In genomic region chr10:116386391-116386885, GRCm38 (mm10) we compare ENCODE assay signal across 18 mouse cellular contexts.
DNase-seq lines count a peak whose midpoint lies in the region; ATAC-seq and TF ChIP-seq lines count a peak whose summit lies in the region.
"Had no signal": no experiment of that assay in that cellular context is flagged by ENCODE, and none has a peak within 500 bp of the region (broad histone marks: within the 10 kb centered on the region; RNA-seq: fewer than 3 reads in every experiment).

No protein-coding gene starts in this region.

- H3K27me3 ChIP-seq in forebrain, embryonic 12.5 days, result peaks cover 46% of the 10 kb centered on the region
- peaks cover 56% of the 10 kb centered on the region for H3K27me3 ChIP-seq in forebrain, embryonic 10.5 days (ENCODE audit: poor library complexity, severe bottlenecking)
- H3K27me3 ChIP-seq in limb, embryonic 13.5 days, result no peaks in the 10 kb centered on the region
- H3K27me3 ChIP-seq in limb, embryonic 10.5 days (ENCODE audit: low read depth, poor library complexity, severe bottlenecking), result no peaks in the 10 kb centered on the region
- H3K27me3 ChIP-seq in forebrain, postnatal 0 days (ENCODE audit: insufficient read depth, low read length), result no peaks in the 10 kb centered on the region
- H3K27me3 ChIP-seq: embryonic facial prominence, embryonic 12.5 days; hindbrain, embryonic 15.5 days; limb, embryonic 15.5 days had no signal

- no peak overlapping the region for H3K27ac ChIP-seq in forebrain, embryonic 12.5 days
- H3K27ac ChIP-seq in forebrain, embryonic 10.5 days, result no peak overlapping the region
- no peak overlapping the region for H3K27ac ChIP-seq in limb, embryonic 13.5 days
- no peak overlapping the region for H3K27ac ChIP-seq in limb, embryonic 10.5 days
- no peak overlapping the region for H3K27ac ChIP-seq in forebrain, postnatal 0 days (ENCODE audit: low read depth, low read length)
- H3K27ac ChIP-seq: embryonic facial prominence, embryonic 12.5 days; hindbrain, embryonic 15.5 days; limb, embryonic 15.5 days had no signal

- WGBS in forebrain, embryonic 12.5 days, result 33% methylated on average over 7 of the region's 7 CpGs
- WGBS in forebrain, embryonic 10.5 days, result 74% methylated on average over 7 of the region's 7 CpGs
- 28% methylated on average over 7 of the region's 7 CpGs for WGBS in limb, embryonic 13.5 days
- 53% methylated on average over 7 of the region's 7 CpGs for WGBS in limb, embryonic 10.5 days
- WGBS in forebrain, postnatal 0 days, result 18% methylated on average over 7 of the region's 7 CpGs

- H3K4me3 ChIP-seq in forebrain, embryonic 12.5 days (replicated peaks), result no peak overlapping the region
- H3K4me3 ChIP-seq in forebrain, embryonic 10.5 days, result no peak overlapping the region
- no peak overlapping the region for H3K4me3 ChIP-seq in limb, embryonic 13.5 days
- no peak overlapping the region for H3K4me3 ChIP-seq in limb, embryonic 10.5 days
- no peak overlapping the region for H3K4me3 ChIP-seq in forebrain, postnatal 0 days (ENCODE audit: low read depth, low read length)
- H3K4me3 ChIP-seq: embryonic facial prominence, embryonic 12.5 days; hindbrain, embryonic 15.5 days; limb, embryonic 15.5 days; myocyte had no signal

- H3K9ac ChIP-seq in forebrain, embryonic 12.5 days, result no peak overlapping the region
- no peak overlapping the region for H3K9ac ChIP-seq in limb, embryonic 13.5 days
- no peak overlapping the region for H3K9ac ChIP-seq in forebrain, postnatal 0 days
- H3K9ac ChIP-seq: embryonic facial prominence, embryonic 12.5 days; hindbrain, embryonic 15.5 days; limb, embryonic 15.5 days had no signal

- H3K4me2 ChIP-seq in forebrain, embryonic 12.5 days, result no peak overlapping the region
- H3K4me2 ChIP-seq in limb, embryonic 13.5 days (replicated peaks), result no peak overlapping the region
- H3K4me2 ChIP-seq in forebrain, postnatal 0 days (ENCODE audit: low read depth), result no peak overlapping the region
- H3K4me2 ChIP-seq: embryonic facial prominence, embryonic 12.5 days; hindbrain, embryonic 15.5 days; limb, embryonic 15.5 days had no signal

- no peak for DNase-seq in forebrain, embryonic 10.5 days (ENCODE audit: extremely low spot score, low spot score)
- DNase-seq in limb, embryonic 10.5 days (ENCODE audit: low spot score), result no peak
- DNase-seq in cerebellum, postnatal 14 days, result peak; percentile 45 to 48
- DNase-seq in forebrain, postnatal 0 days, result peak; percentile 75
- no peak for DNase-seq in layer of hippocampus, adult 11-12 months (ENCODE audit: low spot score)
- DNase-seq in heart, postnatal 14 days, result no peak
- DNase-seq: adrenal gland, postnatal 14 days; gastrocnemius, postnatal 36 days; lung, adult 2 months; right cerebral cortex, postnatal 4 days; thymus, adult 2 months had no signal

- H3K4me1 ChIP-seq in forebrain, embryonic 12.5 days, result peaks cover 12% of the 10 kb centered on the region; the same call in 1 of the 2 replicates
- peaks cover 20% of the 10 kb centered on the region for H3K4me1 ChIP-seq in forebrain, embryonic 10.5 days
- peaks cover 15% of the 10 kb centered on the region for H3K4me1 ChIP-seq in limb, embryonic 13.5 days
- H3K4me1 ChIP-seq in limb, embryonic 10.5 days, result peaks cover 23% of the 10 kb centered on the region; the same call in 1 of the 2 replicates
- no peaks in the 10 kb centered on the region for H3K4me1 ChIP-seq in forebrain, postnatal 0 days (ENCODE audit: insufficient read depth)

- no peaks in the 10 kb centered on the region for H3K36me3 ChIP-seq in forebrain, embryonic 12.5 days (replicated peaks)
- no peaks in the 10 kb centered on the region for H3K36me3 ChIP-seq in forebrain, embryonic 10.5 days (replicated peaks)
- no peaks in the 10 kb centered on the region for H3K36me3 ChIP-seq in limb, embryonic 13.5 days
- no peaks in the 10 kb centered on the region for H3K36me3 ChIP-seq in limb, embryonic 10.5 days
- no peaks in the 10 kb centered on the region for H3K36me3 ChIP-seq in forebrain, postnatal 0 days (ENCODE audit: insufficient read depth)
- H3K36me3 ChIP-seq: embryonic facial prominence, embryonic 12.5 days; G1E; hindbrain, embryonic 15.5 days; limb, embryonic 15.5 days had no signal

- intact Hi-C loops in heart, postnatal 14 days (cut with DNase I), result no loop called here

- no peaks in the 10 kb centered on the region for H3K9me3 ChIP-seq in forebrain, embryonic 12.5 days
- no peaks in the 10 kb centered on the region for H3K9me3 ChIP-seq in forebrain, embryonic 10.5 days
- no peaks in the 10 kb centered on the region for H3K9me3 ChIP-seq in limb, embryonic 13.5 days
- no peaks in the 10 kb centered on the region for H3K9me3 ChIP-seq in limb, embryonic 10.5 days (replicated peaks)
- no peaks in the 10 kb centered on the region for H3K9me3 ChIP-seq in forebrain, postnatal 0 days (ENCODE audit: low read length)
- H3K9me3 ChIP-seq: embryonic facial prominence, embryonic 12.5 days; hindbrain, embryonic 15.5 days; limb, embryonic 15.5 days had no signal

- no peak for TF ChIP-seq CTCF in forebrain, postnatal 0 days (IDR thresholded peaks at IDR 0.05; ENCODE audit: low read depth)

- ATAC-seq in forebrain, embryonic 12.5 days (ENCODE audit: low FRiP score), result peak; percentile 33; the same call in 1 of the 2 replicates
- ATAC-seq in limb, embryonic 13.5 days (ENCODE audit: low FRiP score, low read depth), result peak; percentile 44; the same call in 1 of the 2 replicates
- ATAC-seq in forebrain, postnatal 0 days, result peak; percentile 62

Comparison
In these comparisons a context has a peak if more than half of its experiments do, and no peak if none do; other contexts are left out.
1. DNase-seq: peak in cerebellum, postnatal 14 days (2 of 2) and forebrain, postnatal 0 days (single experiment); none in forebrain, embryonic 10.5 days (single experiment), limb, embryonic 10.5 days (single experiment), layer of hippocampus, adult 11-12 months (single experiment) and heart, postnatal 14 days (0 of 2).
2. Peak in every context shown above with its lines, with median percentiles within 50 percentile points of each other: ATAC-seq.